ENCODE assay signal across 13 mouse cellular contexts in genomic region chr7:129049726-129050125, GRCm38 (mm10).
DNase-seq lines count a peak whose midpoint lies in the region; ATAC-seq and TF ChIP-seq lines count a peak whose summit lies in the region.
"Had no signal": no experiment of that assay in that cellular context is flagged by ENCODE, and none has a peak within 500 bp of the region (broad histone marks: within the 10 kb centered on the region; RNA-seq: fewer than 3 reads in every experiment).

No protein-coding gene starts in this region.

- no peaks in the 10 kb centered on the region for H3K4me1 ChIP-seq in embryonic facial prominence, embryonic 14.5 days (ENCODE audit: control insufficient read depth, insufficient read depth, low read length)
- no peaks in the 10 kb centered on the region for H3K4me1 ChIP-seq in embryonic facial prominence, embryonic 10.5 days
- no peaks in the 10 kb centered on the region for H3K4me1 ChIP-seq in lung, embryonic 14.5 days (ENCODE audit: insufficient read depth)
- H3K4me1 ChIP-seq in lung, adult 2 months (ENCODE audit: control insufficient read depth, insufficient read depth, low read length): no peaks in the 10 kb centered on the region; the same call in 1 of the 2 replicates
- no peaks in the 10 kb centered on the region for H3K4me1 ChIP-seq in heart, embryonic 10.5 days
- H3K4me1 ChIP-seq: embryonic facial prominence, embryonic 15.5 days; hindbrain, embryonic 13.5 days; limb, embryonic 15.5 days had no signal

- no peaks in the 10 kb centered on the region for H3K9me3 ChIP-seq in embryonic facial prominence, embryonic 14.5 days (ENCODE audit: control insufficient read depth, low read length)
- H3K9me3 ChIP-seq in embryonic facial prominence, embryonic 10.5 days: no peaks in the 10 kb centered on the region
- H3K9me3 ChIP-seq in lung, embryonic 14.5 days (ENCODE audit: low read depth, low read length): no peaks in the 10 kb centered on the region
- H3K9me3 ChIP-seq in heart, embryonic 10.5 days: no peaks in the 10 kb centered on the region
- H3K9me3 ChIP-seq: embryonic facial prominence, embryonic 15.5 days; hindbrain, embryonic 13.5 days; limb, embryonic 15.5 days had no signal

- TF ChIP-seq CTCF in lung, embryonic 14.5 days (IDR thresholded peaks at IDR 0.05; ENCODE audit: low read depth): no peak
- TF ChIP-seq CTCF in lung, adult 2 months (IDR thresholded peaks at IDR 0.05; ENCODE audit: insufficient read depth, low read length): no peak

- H3K27me3 ChIP-seq in embryonic facial prominence, embryonic 14.5 days (replicated peaks; ENCODE audit: control insufficient read depth, insufficient read depth, low read length): no peaks in the 10 kb centered on the region
- H3K27me3 ChIP-seq in embryonic facial prominence, embryonic 10.5 days (replicated peaks; ENCODE audit: low read depth, poor library complexity, severe bottlenecking): no peaks in the 10 kb centered on the region
- H3K27me3 ChIP-seq in lung, embryonic 14.5 days (ENCODE audit: insufficient read depth, low read length): no peaks in the 10 kb centered on the region
- H3K27me3 ChIP-seq in heart, embryonic 10.5 days (ENCODE audit: insufficient read depth, poor library complexity, severe bottlenecking): no peaks in the 10 kb centered on the region
- H3K27me3 ChIP-seq: embryonic facial prominence, embryonic 15.5 days; hindbrain, embryonic 13.5 days; limb, embryonic 15.5 days had no signal

- H3K9ac ChIP-seq in embryonic facial prominence, embryonic 14.5 days (ENCODE audit: low read depth, low read length): no peak overlapping the region
- no peak overlapping the region for H3K9ac ChIP-seq in lung, embryonic 14.5 days
- H3K9ac ChIP-seq: embryonic facial prominence, embryonic 15.5 days; hindbrain, embryonic 13.5 days; limb, embryonic 15.5 days had no signal

- WGBS in embryonic facial prominence, embryonic 14.5 days: 78% methylated on average over 4 of the region's 4 CpGs
- WGBS in embryonic facial prominence, embryonic 10.5 days: 91% methylated on average over 4 of the region's 4 CpGs
- 82% methylated on average over 4 of the region's 4 CpGs for WGBS in lung, embryonic 14.5 days
- 77% methylated on average over 4 of the region's 4 CpGs for WGBS in lung, adult 2 months
- 83% methylated on average over 4 of the region's 4 CpGs for WGBS in heart, embryonic 10.5 days

- H3K4me3 ChIP-seq in embryonic facial prominence, embryonic 14.5 days (ENCODE audit: low read depth, low read length): no peak overlapping the region
- no peak overlapping the region for H3K4me3 ChIP-seq in embryonic facial prominence, embryonic 10.5 days
- H3K4me3 ChIP-seq in lung, embryonic 14.5 days (ENCODE audit: low read depth, low read length): no peak overlapping the region
- no peak overlapping the region for H3K4me3 ChIP-seq in lung, adult 2 months (replicated peaks; ENCODE audit: extremely low read depth, low read depth, low read length)
- no peak overlapping the region for H3K4me3 ChIP-seq in heart, embryonic 10.5 days
- H3K4me3 ChIP-seq: embryonic facial prominence, embryonic 15.5 days; hindbrain, embryonic 13.5 days; limb, embryonic 15.5 days; myocyte had no signal

- H3K4me2 ChIP-seq in embryonic facial prominence, embryonic 14.5 days (ENCODE audit: low read depth, low read length): no peak overlapping the region
- no peak overlapping the region for H3K4me2 ChIP-seq in lung, embryonic 14.5 days
- H3K4me2 ChIP-seq: embryonic facial prominence, embryonic 15.5 days; hindbrain, embryonic 13.5 days; limb, embryonic 15.5 days had no signal

- peak; percentile 17 for DNase-seq in embryonic facial prominence, embryonic 14.5 days (ENCODE audit: low spot score)
- no peak for DNase-seq in embryonic facial prominence, embryonic 10.5 days (ENCODE audit: low spot score)
- peak; percentile 4 for DNase-seq in lung, embryonic 14.5 days
- DNase-seq in lung, adult 2 months: no peak
- peak; percentile 10 to 15 for DNase-seq in layer of hippocampus, postnatal 36 days
- peak; percentile 35 for DNase-seq in right cerebral cortex, postnatal 14 days
- no peak for DNase-seq in heart, adult 8-10 months (ENCODE audit: low spot score)
- no peak for DNase-seq in heart, embryonic 10.5 days (ENCODE audit: low spot score)
- DNase-seq: cerebellum, adult 8-10 months had no signal

- no peaks in the 10 kb centered on the region for H3K36me3 ChIP-seq in embryonic facial prominence, embryonic 14.5 days (ENCODE audit: control insufficient read depth, insufficient read depth, low read length)
- no peaks in the 10 kb centered on the region for H3K36me3 ChIP-seq in embryonic facial prominence, embryonic 10.5 days (replicated peaks)
- no peaks in the 10 kb centered on the region for H3K36me3 ChIP-seq in lung, embryonic 14.5 days (ENCODE audit: insufficient read depth)
- no peaks in the 10 kb centered on the region for H3K36me3 ChIP-seq in heart, embryonic 10.5 days
- H3K36me3 ChIP-seq: embryonic facial prominence, embryonic 15.5 days; hindbrain, embryonic 13.5 days; limb, embryonic 15.5 days had no signal

- no peak overlapping the region for H3K27ac ChIP-seq in embryonic facial prominence, embryonic 14.5 days (replicated peaks; ENCODE audit: low read depth, low read length)
- no peak overlapping the region for H3K27ac ChIP-seq in embryonic facial prominence, embryonic 10.5 days (replicated peaks)
- no peak overlapping the region for H3K27ac ChIP-seq in lung, embryonic 14.5 days (ENCODE audit: low read depth)
- no peak overlapping the region for H3K27ac ChIP-seq in heart, embryonic 10.5 days
- H3K27ac ChIP-seq: embryonic facial prominence, embryonic 15.5 days; hindbrain, embryonic 13.5 days; limb, embryonic 15.5 days had no signal

- no peak for ATAC-seq in embryonic facial prominence, embryonic 14.5 days (ENCODE audit: low read depth)
- no peak for ATAC-seq in lung, embryonic 14.5 days (ENCODE audit: insufficient read depth)

- TF ChIP-seq POLR2A in lung, adult 2 months (IDR thresholded peaks at IDR 0.05; ENCODE audit: borderline replicate concordance, extremely low read depth, low read depth, low read length): no peak

Comparison
In these comparisons a context has a peak if more than half of its experiments do, and no peak if none do; other contexts are left out.
1. DNase-seq: peak in embryonic facial prominence, embryonic 14.5 days (single experiment), lung, embryonic 14.5 days (single experiment), layer of hippocampus, postnatal 36 days (2 of 2) and right cerebral cortex, postnatal 14 days (single experiment); none in embryonic facial prominence, embryonic 10.5 days (single experiment), lung, adult 2 months (single experiment), heart, adult 8-10 months (single experiment) and heart, embryonic 10.5 days (single experiment).